Mouse (Mus musculus) brain, embryonic 18.5 days (tissue): ENCODE results near the gene Gm10447.
A peak's percentile ranks its signal among the peaks of the same experiment; 100 is the strongest.

Experiments
- DNase-seq: peaks from one replicate; pipeline ENCODE4 v3.0.0-alpha.2; 2012; ENCODE audit warnings: low read depth, low spot score

The Gm10447 gene

GRCm38 (mm10) chr11:53478383-53479170, 21.7 kb upstream of the Gm10447 start:
- no peak for DNase-seq

DNA sequence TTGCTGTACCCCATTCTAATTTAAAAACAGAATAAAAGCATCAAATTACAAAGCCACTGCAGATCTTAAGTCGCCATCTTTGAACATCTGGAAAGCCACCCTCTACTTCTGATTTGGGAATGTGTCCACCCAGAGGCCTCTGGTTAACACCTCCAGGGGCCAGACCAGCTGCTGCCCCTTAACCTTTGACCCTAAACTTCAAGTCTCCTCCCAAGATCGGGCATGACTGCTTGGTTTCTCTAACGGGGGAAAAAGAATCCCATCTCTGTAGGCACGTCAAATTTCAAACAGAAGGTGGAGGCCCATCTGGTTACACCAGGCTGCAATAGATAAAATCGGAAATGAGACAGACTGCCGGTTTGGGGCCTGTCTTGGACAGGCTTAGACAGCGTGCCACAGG, 20.9 kb upstream of the Gm10447 start:
- DNase-seq: no peak

GRCm38 (mm10) chr11:53475620-53476019, 18.7 kb upstream of the Gm10447 start:
- DNase-seq: no peak

DNA sequence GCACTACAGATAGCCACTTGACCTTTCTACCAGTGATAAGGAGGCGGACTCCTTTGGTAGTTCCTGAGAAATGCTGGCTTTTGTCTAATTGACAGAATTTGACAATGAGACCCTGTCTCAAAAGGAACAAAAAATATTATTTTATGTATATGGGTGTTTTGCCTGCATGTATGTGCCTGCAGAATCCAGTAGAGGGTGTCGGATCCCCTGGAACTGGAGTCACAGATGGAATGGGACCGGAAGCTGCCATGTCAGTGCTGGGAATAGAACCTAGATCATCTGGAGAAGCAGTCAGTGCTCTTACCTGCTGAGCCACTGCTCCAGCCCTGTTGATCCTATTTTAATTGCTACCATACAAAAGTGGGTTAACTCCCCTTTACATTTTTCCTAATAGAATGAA, 15.8 kb upstream of the Gm10447 start:
- no peak for DNase-seq

DNA sequence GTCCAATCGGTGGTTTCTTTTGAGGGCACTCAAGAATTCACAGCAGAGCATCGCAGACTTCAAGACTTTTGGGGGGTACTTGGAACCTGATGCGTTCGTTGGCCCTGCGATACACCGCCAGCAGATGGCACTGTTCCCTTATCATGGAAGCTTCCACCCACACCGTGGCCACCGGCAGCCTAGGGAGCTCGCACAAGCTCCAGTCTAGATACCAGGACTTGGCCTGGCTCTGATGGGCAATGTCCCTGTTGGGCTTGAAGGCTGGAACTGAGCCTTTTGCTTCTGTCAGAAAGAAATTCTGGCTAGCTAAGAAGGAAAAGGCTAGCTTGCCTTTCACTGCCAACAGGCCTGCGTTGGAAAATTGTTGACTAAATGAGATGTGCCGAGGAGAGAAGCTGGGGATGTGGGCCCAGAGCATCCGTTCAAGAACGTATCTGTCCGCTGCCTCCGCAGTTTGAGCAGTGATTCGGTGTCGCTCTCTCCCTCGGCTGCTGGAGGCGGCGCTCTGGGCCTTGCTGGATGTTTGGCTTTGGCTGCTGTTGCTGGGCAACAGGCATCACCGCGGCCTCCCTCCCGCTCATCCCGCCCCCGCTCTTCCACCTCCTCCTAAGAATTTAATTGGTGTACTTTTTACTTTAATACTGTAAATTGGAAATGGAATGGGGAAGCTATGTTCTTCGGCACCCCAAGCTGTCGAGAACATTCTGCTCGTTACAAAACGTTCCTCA, 13.2 kb upstream of the Gm10447 start, which contains the start of gene Gm9837:
Gene Gm9837 (minus strand): TSS at position 512 of the 728 bp plus-strand sequence.
- DNase-seq: peak; percentile 76

GRCm38 (mm10) chr11:53469294-53469967, 12.5 kb upstream of the Gm10447 start:
- no peak for DNase-seq

DNA sequence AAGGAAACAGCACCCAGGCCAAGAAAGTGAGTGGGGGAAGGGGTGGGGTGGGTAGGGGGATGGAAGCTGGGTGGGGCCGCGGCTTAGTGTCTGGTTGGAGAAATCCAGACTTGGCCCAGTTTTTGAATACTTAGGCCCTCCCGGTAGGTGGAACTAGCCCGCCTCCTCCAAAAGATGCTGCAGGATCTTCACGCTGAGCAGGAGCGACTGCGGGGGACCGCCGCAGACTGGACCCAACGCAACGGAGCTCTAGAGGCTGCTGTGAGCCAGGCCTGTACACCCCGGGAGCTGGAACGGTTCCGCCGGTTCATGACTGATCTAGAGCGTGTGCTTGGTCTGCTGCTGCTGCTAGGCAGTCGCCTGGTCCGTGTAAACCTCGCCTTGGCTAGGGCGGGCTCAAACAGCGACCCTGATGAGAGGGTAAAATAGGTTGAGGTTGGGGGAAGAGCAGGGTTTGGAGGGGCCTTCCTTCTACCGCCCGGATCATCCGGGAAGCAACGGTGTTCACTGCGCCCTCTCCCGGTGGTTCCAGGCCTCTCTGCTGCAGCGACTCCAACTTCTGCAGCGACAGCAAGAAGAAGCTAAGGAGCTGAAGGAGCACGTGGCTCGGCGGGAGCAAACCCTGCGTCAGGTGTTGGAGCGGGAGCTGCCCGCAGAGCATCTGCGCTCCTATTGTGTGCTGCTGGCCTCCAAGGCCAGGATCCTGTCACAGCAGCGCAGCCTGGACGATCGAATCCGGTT, 9.5 kb upstream of the Gm10447 start:
- no peak for DNase-seq

- DNase-seq: no peak
Measured at GRCm38 (mm10) chr11:53463551-53464424, 6.9 kb upstream of the Gm10447 start.

GRCm38 (mm10) chr11:53461727-53462126, 4.8 kb upstream of the Gm10447 start:
- no peak for DNase-seq

GRCm38 (mm10) chr11:53460192-53460591, 3.3 kb upstream of the Gm10447 start:
- no peak for DNase-seq

GRCm38 (mm10) chr11:53458996-53459395, 2.1 kb upstream of the Gm10447 start:
- DNase-seq: no peak

GRCm38 (mm10) chr11:53457372-53457954, 553 bp upstream of the Gm10447 start:
- DNase-seq: no peak

- no peak for DNase-seq
Measured at GRCm38 (mm10) chr11:53453031-53453430, 3.9 kb downstream of the Gm10447 start.

GRCm38 (mm10) chr11:53452396-53452795, 4.5 kb downstream of the Gm10447 start:
- no peak for DNase-seq

DNA sequence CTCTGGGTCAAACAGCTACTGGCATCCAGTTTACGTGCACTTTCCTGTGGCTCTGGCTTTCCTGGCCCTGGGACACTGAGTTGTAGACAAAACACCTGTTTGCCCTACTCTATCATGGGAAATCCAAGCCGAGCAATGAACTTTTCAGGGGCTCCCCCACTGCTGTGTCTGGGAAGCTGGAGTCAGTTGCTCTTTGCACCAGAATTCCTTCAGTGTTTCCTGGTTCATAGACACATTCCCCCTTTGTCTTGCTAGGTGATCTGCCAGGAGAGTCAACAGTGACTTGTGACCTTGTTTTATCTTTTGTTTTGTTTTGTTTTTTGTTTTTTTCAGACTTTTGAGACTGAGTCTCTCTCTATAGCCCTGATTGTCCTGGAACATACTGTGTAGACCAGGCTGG, 5.5 kb downstream of the Gm10447 start:
- DNase-seq: no peak

DNA sequence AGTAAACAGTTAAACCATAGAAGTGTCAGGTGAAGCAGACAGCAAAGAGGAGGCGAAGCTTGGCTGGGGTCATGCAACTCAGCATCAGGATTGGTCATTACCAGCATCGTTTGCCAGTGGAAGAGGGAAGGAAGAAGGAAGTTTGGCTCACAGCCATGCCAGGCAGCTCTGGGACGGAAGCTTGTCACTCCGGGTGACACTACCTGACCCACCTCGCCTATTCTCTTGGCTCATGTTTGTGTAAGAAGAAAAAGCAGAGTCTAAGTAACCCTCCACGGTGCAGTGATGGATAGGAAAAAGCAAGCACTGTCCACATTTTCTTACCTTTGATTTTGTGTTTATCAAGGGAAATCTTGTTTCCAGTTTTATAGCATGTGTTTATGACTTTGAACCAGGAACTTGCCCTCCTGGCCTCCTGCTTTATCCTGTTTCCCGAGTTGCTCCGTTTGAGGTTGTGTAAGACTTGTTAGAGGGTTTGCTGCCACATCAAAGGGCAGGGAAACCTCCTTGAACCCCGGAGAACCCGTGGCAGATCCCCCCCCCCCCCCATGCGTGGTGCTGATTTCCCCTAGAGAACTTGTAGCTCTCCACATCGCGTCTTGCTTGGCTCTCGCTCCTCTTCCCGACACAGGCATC, 6.7 kb downstream of the Gm10447 start:
- no peak for DNase-seq

DNA sequence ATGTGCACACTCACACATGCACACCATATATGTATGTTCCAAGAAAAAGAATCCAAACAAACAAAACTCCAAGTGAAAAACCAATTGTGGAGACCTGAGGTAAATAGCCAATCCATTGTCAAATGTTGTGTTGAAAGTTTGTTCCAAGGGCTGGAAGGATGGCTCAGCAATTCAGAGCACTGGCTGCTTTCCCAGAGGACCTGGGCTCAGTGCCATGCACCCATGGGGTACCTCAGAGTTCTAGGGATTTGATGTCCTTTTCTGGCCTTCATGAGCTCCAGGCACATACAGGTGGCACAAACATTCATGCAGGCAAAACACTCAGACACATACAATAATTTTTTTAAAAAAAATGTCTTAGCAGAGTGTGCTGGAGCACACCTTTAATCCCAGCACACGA, 8.4 kb downstream of the Gm10447 start:
- no peak for DNase-seq

DNA sequence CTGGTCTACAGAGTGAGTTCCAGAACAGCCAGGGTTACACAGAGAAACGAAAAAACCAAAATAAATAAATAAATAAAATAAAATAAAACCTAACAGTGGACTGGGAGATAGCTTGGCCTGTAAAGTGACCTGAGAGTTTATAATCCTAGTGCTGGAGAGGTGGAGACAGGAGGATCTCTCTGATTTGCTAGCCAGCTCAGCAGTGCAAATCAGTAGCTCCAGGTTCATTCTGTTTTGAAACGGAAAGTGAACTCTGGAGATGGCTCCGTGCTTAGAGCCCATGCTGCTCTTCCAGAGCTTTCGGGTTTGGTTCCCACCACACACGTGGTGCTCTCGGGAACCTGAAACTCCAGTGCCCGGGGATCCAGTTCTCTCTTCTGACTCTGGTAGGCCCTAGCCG, 8.9 kb downstream of the Gm10447 start:
- no peak for DNase-seq

DNA sequence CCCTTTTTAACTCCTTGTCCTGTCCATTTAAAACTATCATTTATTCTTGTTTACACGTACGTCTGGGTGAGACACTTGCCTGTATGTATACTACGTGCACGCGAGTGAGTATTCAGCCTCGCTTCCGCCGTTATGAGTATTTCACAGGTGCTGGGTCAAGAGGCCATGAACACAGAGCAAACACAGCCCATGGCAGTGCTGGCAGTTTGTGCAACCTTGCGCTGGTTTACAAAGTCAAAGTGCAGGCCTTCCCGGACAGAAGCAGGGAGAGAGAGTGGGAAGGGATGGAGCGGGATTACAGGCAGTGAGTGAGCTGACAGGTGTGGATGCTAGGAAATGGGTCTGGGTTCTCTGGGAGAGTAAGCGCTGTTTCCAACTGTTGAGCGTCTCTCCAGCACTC, 10.7 kb downstream of the Gm10447 start:
- DNase-seq: no peak

- no peak for DNase-seq
Measured at GRCm38 (mm10) chr11:53445562-53445961, 11.3 kb downstream of the Gm10447 start.
